Mouse (Mus musculus) spleen, adult 2 months (tissue): ENCODE results near the gene Ovol1.

ENCODE experiments used
- CTCF ChIP-seq: fragments of 200-500 bp; IDR thresholded peaks from 2 replicates; pipeline ENCODE4 v1.5.1; 2011; ENCODE audit warnings: mild to moderate bottlenecking, inconsistent platforms; ENCODE audit not compliant: insufficient read depth, insufficient read length, insufficient replicate concordance; ENCODE audit errors: extremely low read depth
- POLR2A ChIP-seq: fragments of 200-500 bp; IDR thresholded peaks from 2 replicates; pipeline ENCODE4 v1.6.1; 2011; ENCODE audit warnings: low read depth, low read length, inconsistent platforms

GRCm38 (mm10) chr19:5530138-5530524 is 30.3 kb downstream of the Ovol1 start:
- TF ChIP-seq CTCF = no peak
- no peak for TF ChIP-seq POLR2A
